Mouse (Mus musculus): ENCODE data around the gene Rnf225. TPM values are rescaled to one million over a fixed set of nuclear protein-coding genes. Genes with fewer than 3 reads are reported as not detected.
"Not testable (repeated sequence)": the region's sequence is repeated elsewhere in the genome, so short reads cannot be mapped to it uniquely, and the experiment has no call there.

Gene Rnf225
- polyA plus RNA-seq (2011; ENCODE audit: insufficient read length, low read depth, missing spikeins) = 0.30 and 0.63 TPM in 2 replicates

DNA sequence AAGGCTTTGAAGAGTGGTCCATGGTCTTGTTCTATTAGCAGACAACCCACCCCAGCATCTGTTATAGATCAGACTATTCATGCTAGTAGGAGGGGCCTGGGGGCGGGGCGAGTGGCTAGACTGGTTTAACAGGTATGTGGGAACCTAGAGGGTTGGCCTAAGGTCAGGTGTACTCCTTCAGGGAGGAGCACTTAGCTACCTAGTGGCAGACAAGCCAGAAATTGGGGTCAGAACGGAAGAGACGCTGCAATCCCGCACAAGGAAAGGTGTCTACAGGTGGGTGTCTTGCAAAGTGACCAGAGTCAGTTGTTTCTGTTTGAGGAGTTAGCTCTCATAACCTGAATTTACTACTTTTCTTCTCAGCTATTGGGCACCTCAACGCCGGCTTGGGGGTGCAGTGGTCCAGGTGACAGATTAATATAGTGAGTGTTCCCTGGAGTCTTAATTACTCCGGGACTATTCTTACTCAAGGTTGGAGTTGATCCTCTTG lies at the start of gene Rnf225:
Rnf225 (plus strand) TSS at position 226 of the 490 bp plus-strand sequence.
- Histone ChIP-seq H3K4me3 (ENCODE audit: insufficient read depth, low read length) (no peak within 1 kb of the TSS), H3K4me1 (ENCODE audit: control insufficient read depth, insufficient read depth, low read length) (0 out of 2 replicates have a peak, but pooled peaks cover 5% of the 10 kb centered on the region), H3K27ac (ENCODE audit: insufficient read depth, low read length) (no peak within 1 kb of the TSS)
- TF ChIP-seq CTCF (IDR thresholded peaks at IDR 0.05; ENCODE audit: borderline replicate concordance, insufficient read depth, low read length) = no peak
- peak; percentile 17 for TF ChIP-seq POLR2A (IDR thresholded peaks at IDR 0.05; ENCODE audit: low read depth, low read length)

DNA sequence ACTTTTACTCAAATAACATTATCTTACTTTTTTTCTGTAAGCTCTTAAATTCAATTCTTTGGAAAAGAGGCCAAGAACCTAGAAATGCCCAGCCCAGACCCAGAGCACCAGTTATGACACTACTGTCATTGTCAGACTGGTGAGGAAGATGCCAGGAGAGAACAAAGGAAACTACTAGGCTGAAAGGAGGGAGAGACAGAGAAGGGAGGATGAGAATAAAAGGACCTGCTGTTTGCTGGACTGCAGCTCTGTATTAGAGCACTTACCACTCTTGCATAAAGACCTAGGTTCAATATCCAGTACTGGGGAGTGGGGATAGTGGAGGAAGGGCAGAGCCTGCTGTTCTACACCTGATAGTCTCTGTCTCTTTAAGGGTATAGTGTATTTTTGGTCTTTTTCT lies 47.2 kb upstream of the Rnf225 start:
- no peak for TF ChIP-seq POLR2A (IDR thresholded peaks at IDR 0.05; ENCODE audit: low read depth, low read length)
- no peak for TF ChIP-seq CTCF (IDR thresholded peaks at IDR 0.05; ENCODE audit: borderline replicate concordance, insufficient read depth, low read length)
- Histone ChIP-seq H3K4me3 (ENCODE audit: insufficient read depth, low read length) (no peak overlapping the region), H3K27ac (ENCODE audit: insufficient read depth, low read length) (no peak overlapping the region), H3K4me1 (ENCODE audit: control insufficient read depth, insufficient read depth, low read length) (no peaks in the 10 kb centered on the region)

DNA sequence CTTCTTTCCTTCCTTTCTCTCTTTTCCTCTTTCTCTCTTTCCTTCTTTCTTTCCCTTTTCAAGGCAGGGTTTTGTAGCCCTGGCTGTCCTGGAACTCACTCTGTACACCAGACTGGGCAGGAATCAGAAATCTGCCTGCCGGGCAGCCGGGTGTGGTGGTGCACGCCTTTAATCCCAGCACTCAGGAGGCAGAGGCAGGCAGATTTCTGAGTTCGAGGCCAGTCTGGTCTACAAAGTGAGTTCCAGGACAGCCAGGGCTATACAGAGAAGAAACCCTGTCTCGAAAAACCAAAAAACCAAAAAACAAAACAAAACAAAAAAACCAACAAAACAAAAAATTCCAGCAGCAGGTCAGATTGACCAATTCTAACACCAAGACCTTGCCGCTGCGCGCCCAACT lies 46.7 kb upstream of the Rnf225 start:
- not testable (repeated sequence) for H3K4me1 ChIP-seq (ENCODE audit: control insufficient read depth, insufficient read depth, low read length); H3K27ac ChIP-seq (ENCODE audit: insufficient read depth, low read length)
- H3K4me3 ChIP-seq (ENCODE audit: insufficient read depth, low read length) = peak overlapping the region; percentile 44

DNA sequence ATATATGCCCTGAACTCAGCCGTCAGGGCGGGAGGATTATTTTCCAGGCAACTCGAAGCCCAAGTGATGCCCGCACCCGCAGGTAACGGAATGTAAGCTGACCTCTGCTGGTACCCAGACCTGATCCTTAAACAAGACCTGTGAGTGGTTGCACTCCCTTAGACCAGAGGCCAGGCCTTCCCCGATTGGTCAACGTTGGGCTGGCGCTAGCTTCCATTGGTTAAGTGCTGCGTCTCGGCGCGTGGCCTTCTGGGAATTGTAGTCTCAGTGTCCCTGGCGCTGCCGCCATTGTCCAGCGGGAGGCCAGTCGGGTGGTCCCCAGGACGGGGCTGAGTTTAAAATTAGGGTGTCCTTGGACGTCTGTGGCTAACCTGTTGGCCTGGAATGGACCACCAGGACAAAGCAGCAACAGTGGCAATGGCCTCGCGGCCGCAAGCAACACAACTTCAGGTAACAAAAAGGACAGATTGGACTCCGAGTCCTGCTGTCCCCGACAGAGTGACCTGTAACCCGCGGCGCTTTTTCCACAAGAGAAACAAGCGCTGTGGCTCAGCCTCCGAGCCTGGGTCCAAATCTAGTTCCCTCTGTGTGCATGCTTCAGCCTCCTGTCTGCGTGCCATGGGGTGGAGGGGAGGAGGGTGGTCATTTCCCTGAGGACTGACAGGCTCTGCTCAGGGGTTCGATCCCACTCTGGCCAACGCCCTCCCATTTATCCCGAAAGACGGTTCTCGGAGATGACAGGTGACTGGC lies 46.1 kb upstream of the Rnf225 start, which contains the start of gene Zfp128:
Zfp128 (plus strand) TSS at position 267 of the 750 bp plus-strand sequence.
- Histone ChIP-seq H3K4me3 (ENCODE audit: insufficient read depth, low read length) (peak within 1 kb of the TSS; percentile 77), H3K27ac (ENCODE audit: insufficient read depth, low read length) (no peak within 1 kb of the TSS), H3K4me1 (ENCODE audit: control insufficient read depth, insufficient read depth, low read length) (no peaks in the 10 kb centered on the region)
- TF ChIP-seq POLR2A (IDR thresholded peaks at IDR 0.05; ENCODE audit: low read depth, low read length) (peak; percentile 72), CTCF (IDR thresholded peaks at IDR 0.05; ENCODE audit: borderline replicate concordance, insufficient read depth, low read length) (no peak)

DNA sequence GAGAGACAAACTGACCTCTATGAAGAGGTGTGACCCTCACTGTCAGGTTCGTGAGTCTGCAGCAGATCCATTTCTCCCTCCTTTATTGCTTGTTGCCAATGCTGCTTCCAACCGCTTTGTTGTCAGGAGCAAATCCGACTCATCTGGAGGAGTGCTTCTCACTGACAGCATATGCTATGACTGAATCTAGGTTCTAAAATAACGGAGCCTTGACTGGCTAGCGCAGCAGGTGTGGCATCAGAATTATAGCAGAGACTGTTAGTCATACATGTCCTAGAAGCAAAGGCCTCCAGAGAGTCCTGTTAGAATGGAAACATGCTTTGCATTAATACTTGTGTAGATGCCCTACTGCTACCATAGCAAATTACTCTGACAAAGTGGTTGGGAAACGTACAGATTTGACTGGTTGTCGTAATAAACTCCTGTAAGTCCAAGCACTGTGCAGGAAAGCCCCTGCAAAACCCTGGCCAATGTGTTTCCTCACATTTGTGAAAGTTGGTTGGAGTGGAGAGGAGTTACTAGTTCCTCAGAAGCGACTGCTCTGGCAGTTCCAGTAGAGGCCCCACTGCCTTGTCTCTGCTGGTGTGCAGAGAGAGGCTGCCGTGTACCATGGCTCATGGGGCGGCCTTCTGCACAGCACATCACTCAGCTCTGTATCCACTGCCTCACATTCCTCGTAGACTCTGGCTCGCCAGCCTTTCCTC lies 40.5 kb upstream of the Rnf225 start:
- Histone ChIP-seq H3K27ac (ENCODE audit: insufficient read depth, low read length) (no peak overlapping the region), H3K4me3 (ENCODE audit: insufficient read depth, low read length) (no peak overlapping the region), H3K4me1 (ENCODE audit: control insufficient read depth, insufficient read depth, low read length) (no peaks in the 10 kb centered on the region)
- TF ChIP-seq POLR2A (IDR thresholded peaks at IDR 0.05; ENCODE audit: low read depth, low read length) = no peak
- TF ChIP-seq CTCF (IDR thresholded peaks at IDR 0.05; ENCODE audit: borderline replicate concordance, insufficient read depth, low read length) = no peak

DNA sequence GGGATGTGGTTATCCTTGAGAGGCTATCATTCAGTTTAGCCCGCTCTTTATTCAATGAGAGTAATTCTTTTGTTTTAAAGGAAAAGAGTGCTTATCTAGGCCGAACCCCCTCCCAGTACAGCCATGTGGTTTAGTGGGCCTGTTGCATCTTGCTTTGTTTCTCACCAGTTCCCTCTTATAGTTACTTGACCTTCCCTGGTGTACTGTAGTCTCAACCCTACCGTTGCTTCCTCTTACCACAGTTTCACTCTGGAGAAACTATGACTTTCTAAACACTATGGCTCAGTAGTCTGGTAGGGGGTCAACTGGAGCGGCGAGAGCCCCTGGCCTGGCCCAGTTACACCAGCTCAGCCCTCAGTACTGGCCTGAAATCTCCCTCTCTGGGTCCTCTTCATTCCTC lies 39.6 kb upstream of the Rnf225 start:
- no peak overlapping the region for H3K4me3 ChIP-seq (ENCODE audit: insufficient read depth, low read length)
- no peak for TF ChIP-seq POLR2A (IDR thresholded peaks at IDR 0.05; ENCODE audit: low read depth, low read length)
- TF ChIP-seq CTCF (IDR thresholded peaks at IDR 0.05; ENCODE audit: borderline replicate concordance, insufficient read depth, low read length) = no peak
- no peak overlapping the region for H3K27ac ChIP-seq (ENCODE audit: insufficient read depth, low read length)
- no peaks in the 10 kb centered on the region for H3K4me1 ChIP-seq (ENCODE audit: control insufficient read depth, insufficient read depth, low read length)

DNA sequence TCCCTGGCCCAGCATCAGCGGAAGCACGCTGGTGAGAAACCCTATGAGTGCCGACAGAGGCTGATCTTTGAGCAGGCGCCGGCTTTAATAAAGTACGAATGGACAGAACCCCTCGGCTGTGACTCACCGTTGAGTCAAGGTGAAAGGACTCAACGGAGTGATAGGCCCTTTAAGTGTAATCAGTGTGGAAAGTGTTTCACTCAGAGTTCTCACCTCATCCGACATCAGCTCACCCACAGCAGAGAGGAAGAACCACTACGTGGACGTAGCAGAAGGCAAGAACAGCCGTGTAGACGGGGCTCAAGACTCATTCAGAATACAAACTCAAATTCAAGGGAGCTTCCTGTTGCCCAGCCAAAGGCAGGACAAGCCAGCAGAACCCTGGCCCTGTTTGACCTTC lies 36.3 kb upstream of the Rnf225 start:
- H3K4me1 ChIP-seq (ENCODE audit: control insufficient read depth, insufficient read depth, low read length) = no peaks in the 10 kb centered on the region

DNA sequence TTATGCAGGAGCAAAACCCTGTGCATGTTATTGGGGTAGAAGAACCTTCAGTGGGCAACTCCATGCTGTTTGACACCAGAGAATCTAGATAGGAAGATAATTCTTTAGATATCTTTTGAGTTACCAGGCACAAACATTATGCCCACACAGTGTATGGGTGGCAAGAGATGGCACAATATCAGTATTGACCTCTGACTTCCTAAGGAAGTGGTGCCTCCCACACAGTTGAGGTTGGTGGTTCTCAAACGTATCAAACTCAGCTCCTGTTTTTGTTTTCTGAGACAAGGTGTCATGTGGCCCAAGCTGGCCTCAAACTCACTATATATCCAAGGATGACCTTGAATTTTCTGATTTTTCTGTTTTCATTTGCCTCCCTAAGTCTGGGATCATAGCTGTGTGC lies 35.9 kb upstream of the Rnf225 start:
- no peak overlapping the region for H3K4me3 ChIP-seq (ENCODE audit: insufficient read depth, low read length)
- H3K4me1 ChIP-seq (ENCODE audit: control insufficient read depth, insufficient read depth, low read length) = no peaks in the 10 kb centered on the region
- TF ChIP-seq POLR2A (IDR thresholded peaks at IDR 0.05; ENCODE audit: low read depth, low read length) = no peak
- no peak for TF ChIP-seq CTCF (IDR thresholded peaks at IDR 0.05; ENCODE audit: borderline replicate concordance, insufficient read depth, low read length)
- H3K27ac ChIP-seq (ENCODE audit: insufficient read depth, low read length) = no peak overlapping the region

More for the DNA sequence above, 36.3 kb upstream of the Rnf225 start:
- TF ChIP-seq POLR2A (IDR thresholded peaks at IDR 0.05; ENCODE audit: low read depth, low read length) = no peak
- TF ChIP-seq CTCF (IDR thresholded peaks at IDR 0.05; ENCODE audit: borderline replicate concordance, insufficient read depth, low read length) = no peak
- Histone ChIP-seq H3K27ac (ENCODE audit: insufficient read depth, low read length) (no peak overlapping the region), H3K4me3 (ENCODE audit: insufficient read depth, low read length) (no peak overlapping the region)

DNA sequence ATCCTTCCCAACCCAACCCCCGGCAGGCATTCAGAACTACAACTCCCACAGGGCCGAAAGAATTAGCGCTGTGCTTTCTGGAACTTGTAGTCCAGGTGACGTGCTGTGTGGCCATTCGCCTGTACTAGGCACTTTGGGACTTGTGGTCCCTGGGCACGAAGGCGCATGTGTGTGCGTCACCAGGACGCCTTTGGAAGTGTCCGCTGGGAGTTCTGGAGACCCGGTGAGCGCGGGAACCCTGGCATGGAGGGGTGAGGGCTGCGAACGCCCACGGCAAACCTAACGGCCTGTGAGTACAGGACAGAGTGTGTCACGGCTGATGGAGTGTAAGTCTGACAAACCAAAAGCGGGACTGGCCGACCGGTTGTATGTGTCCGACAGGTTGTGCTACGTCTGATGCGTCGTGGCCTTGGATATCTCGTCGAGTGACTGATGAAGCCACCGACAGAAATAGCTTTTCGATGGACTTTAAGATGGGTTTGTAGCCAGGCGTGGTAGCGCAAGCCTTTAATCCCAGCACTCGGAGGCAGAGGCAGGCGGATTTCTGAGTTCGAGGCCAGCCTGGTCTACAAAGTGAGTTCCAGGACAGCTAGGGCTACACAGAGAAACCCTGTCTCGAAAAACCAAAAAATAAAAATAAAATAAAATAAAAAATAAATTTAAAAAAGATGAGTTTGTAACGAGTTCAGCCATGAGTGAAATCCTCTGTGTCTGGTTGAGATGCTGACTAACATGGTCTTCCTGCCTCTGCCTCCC lies 29.4 kb upstream of the Rnf225 start, which contains the start of gene Zscan22:
Zscan22 (plus strand) TSS at position 161 of the 756 bp plus-strand sequence.
- Histone ChIP-seq H3K27ac (ENCODE audit: insufficient read depth, low read length) (no peak within 1 kb of the TSS), H3K4me3 (ENCODE audit: insufficient read depth, low read length) (peak within 1 kb of the TSS; percentile 75), H3K4me1 (ENCODE audit: control insufficient read depth, insufficient read depth, low read length) (no peaks in the 10 kb centered on the region)
- peak; percentile 69 for TF ChIP-seq POLR2A (IDR thresholded peaks at IDR 0.05; ENCODE audit: low read depth, low read length)
- TF ChIP-seq CTCF (IDR thresholded peaks at IDR 0.05; ENCODE audit: borderline replicate concordance, insufficient read depth, low read length) = no peak

Measured in embryonic fibroblast, embryonic 13.5 days (primary cell).